Mouse (Mus musculus) gastrocnemius, postnatal 25 days (tissue): ENCODE data around the gene Zfp385c. TPM values are rescaled to one million over a fixed set of nuclear protein-coding genes. Genes with fewer than 3 reads are reported as not detected.
"Not testable (repeated sequence)": the region's sequence is repeated elsewhere in the genome, so short reads cannot be mapped to it uniquely, and the experiment has no call there.

Source experiments
- DNase-seq: peaks from one replicate; pipeline ENCODE4 v3.0.0; 2022
- total RNA-seq, 2 experiments: library from RNA; stranded (reverse); gene quantifications; 1 replicate in 1 of 2; 2 replicates in 1 of 2; pipeline ENCODE4 v1.2.3; 2021

Gene Zfp385c
- total RNA-seq, 2 experiments from 2014 or later = 0.31 to 0.70 TPM

GRCm38 (mm10) chr11:100688443-100688842 is 3.8 kb downstream of the Zfp385c start:
- DNase-seq = no peak

GRCm38 (mm10) chr11:100687265-100687664 is 5.0 kb downstream of the Zfp385c start:
- DNase-seq = no peak

- no peak for DNase-seq
Observed at GRCm38 (mm10) chr11:100685371-100685770, 6.9 kb downstream of the Zfp385c start.

- DNase-seq = no peak
Observed at GRCm38 (mm10) chr11:100684084-100684483, 8.2 kb downstream of the Zfp385c start.

- DNase-seq = no peak
Observed at GRCm38 (mm10) chr11:100682526-100682925, 9.7 kb downstream of the Zfp385c start.

GRCm38 (mm10) chr11:100681826-100682225 is 10.4 kb downstream of the Zfp385c start:
- DNase-seq = no peak

- DNase-seq = no peak
Observed at GRCm38 (mm10) chr11:100677810-100678209, 14.4 kb downstream of the Zfp385c start.

GRCm38 (mm10) chr11:100673169-100673568 is 19.1 kb downstream of the Zfp385c start:
- DNase-seq = peak; percentile 78

GRCm38 (mm10) chr11:100671956-100672355 is 20.3 kb downstream of the Zfp385c start:
- no peak for DNase-seq

- DNase-seq = no peak
Observed at GRCm38 (mm10) chr11:100671049-100671448, 21.2 kb downstream of the Zfp385c start.

GRCm38 (mm10) chr11:100659806-100660205 is 32.4 kb downstream of the Zfp385c start:
- no peak for DNase-seq

GRCm38 (mm10) chr11:100656458-100656857 is 35.8 kb downstream of the Zfp385c start:
- no peak for DNase-seq

- DNase-seq = not testable (repeated sequence)
Observed at GRCm38 (mm10) chr11:100655589-100655988, 36.7 kb downstream of the Zfp385c start.

- DNase-seq = no peak
Observed at GRCm38 (mm10) chr11:100651748-100652147, 40.5 kb downstream of the Zfp385c start.

GRCm38 (mm10) chr11:100651205-100651604 is 41.0 kb downstream of the Zfp385c start:
- no peak for DNase-seq

- DNase-seq = no peak
Observed at GRCm38 (mm10) chr11:100648405-100648804, 43.9 kb downstream of the Zfp385c start.

- DNase-seq = no peak
Observed at GRCm38 (mm10) chr11:100646265-100646664, 46.0 kb downstream of the Zfp385c start.

GRCm38 (mm10) chr11:100643612-100644575 is 48.4 kb downstream of the Zfp385c start:
- DNase-seq = no peak

GRCm38 (mm10) chr11:100640159-100640906 is 51.9 kb downstream of the Zfp385c start:
- no peak for DNase-seq

GRCm38 (mm10) chr11:100634530-100634929 is 57.7 kb downstream of the Zfp385c start:
- DNase-seq = no peak

GRCm38 (mm10) chr11:100628862-100629352 is 63.3 kb downstream of the Zfp385c start:
- peak; percentile 36 for DNase-seq

- DNase-seq = no peak
Observed at GRCm38 (mm10) chr11:100628056-100628455, 64.2 kb downstream of the Zfp385c start.

GRCm38 (mm10) chr11:100626701-100627195 is 65.5 kb downstream of the Zfp385c start:
- DNase-seq = peak; percentile 44
